Mouse (Mus musculus) kidney, postnatal 0 days (tissue): Measurements from ENCODE around the gene Mllt3. TPM values are rescaled to one million over a fixed set of nuclear protein-coding genes. Genes with fewer than 3 reads are reported as not detected.

Source experiments
- ATAC-seq: fragments of 200-750 bp; cut with Nextera tagmentation; replicated peaks from 2 replicates; pipeline ENCODE4 v1.8.0; 2017; ENCODE audit warnings: low read depth, moderate number of reproducible peaks, moderate TSS enrichment, moderate library complexity; ENCODE audit not compliant: low FRiP score
- DNase-seq: peaks from one replicate; pipeline ENCODE4 v3.0.0-alpha.2; 2016; ENCODE audit warnings: low spot score
- H3K27ac ChIP-seq: fragments of 300-500 bp; sonication (generic); 2 replicates; pipeline ENCODE4 v1.5.1; 2014; ENCODE audit warnings: mild to moderate bottlenecking
- H3K27me3 ChIP-seq: fragments of 300-500 bp; sonication (generic); 2 replicates; pipeline ENCODE4 v1.6.1; 2014; ENCODE audit warnings: low read length, mixed read lengths; ENCODE audit not compliant: insufficient read depth
- H3K36me3 ChIP-seq: fragments of 300-500 bp; sonication (generic); 2 replicates; pipeline ENCODE4 v1.6.1; 2014; ENCODE audit warnings: low read length, mixed read lengths; ENCODE audit not compliant: insufficient read depth
- H3K4me1 ChIP-seq: fragments of 300-500 bp; sonication (generic); replicated peaks from 2 replicates; pipeline ENCODE4 v1.6.1; 2014; ENCODE audit warnings: antibody characterized with exemption, low read length, mixed read lengths; ENCODE audit not compliant: insufficient read depth
- H3K4me2 ChIP-seq: fragments of 300-500 bp; sonication (generic); 2 replicates; pipeline ENCODE4 v1.6.1; 2014; ENCODE audit warnings: mild to moderate bottlenecking, low read length, moderate library complexity, mixed read lengths
- H3K4me3 ChIP-seq: fragments of 300-500 bp; sonication (generic); replicated peaks from 2 replicates; pipeline ENCODE4 v1.5.1; 2014; ENCODE audit warnings: low read depth, low read length
- H3K9ac ChIP-seq: fragments of 300-500 bp; sonication (generic); 2 replicates; pipeline ENCODE4 v1.6.1; 2014; ENCODE audit warnings: low read depth, low read length
- H3K9me3 ChIP-seq: fragments of 300-500 bp; sonication (generic); replicated peaks from 2 replicates; pipeline ENCODE4 v1.6.1; 2016; ENCODE audit warnings: low read length, inconsistent platforms, mixed read lengths
- CTCF ChIP-seq: IDR thresholded peaks from 2 replicates; pipeline ENCODE4 v1.5.1; 2016; ENCODE audit warnings: antibody characterized with exemption, low read depth, mild to moderate bottlenecking, moderate library complexity
- whole genome bisulfite sequencing: fragments of 180-500 bp; shearing (Covaris S2); extraction: QIAGEN DNeasy Blood & Tissue Kit; methylation state at CpG from one replicate; pipeline ENCODE4 v1.1.7; 2014; 5-methylcytosine and 5-hydroxymethylcytosine counted together
- polyA plus RNA-seq: library from polyadenylated mRNA; unstranded; fragments of >200 nt; fragmentation: Nextera tagmentation; extraction: Ambion mirVana; gene quantifications from 2 replicates; pipeline ENCODE4 v1.2.1, GENCODE M21; 2015

The Mllt3 gene
- polyA plus RNA-seq, 1 experiment from 2014 or later, result 28.9 TPM

- ATAC-seq (no peak), DNase-seq (no peak)
- no peaks in the 10 kb centered on the region for H3K36me3 ChIP-seq
- H3K4me2 ChIP-seq, result no peak overlapping the region
- H3K4me3 ChIP-seq, result no peak overlapping the region
- H3K9me3 ChIP-seq, result no peaks in the 10 kb centered on the region
- H3K9ac ChIP-seq, result no peak overlapping the region
- H3K27ac ChIP-seq, result no peak overlapping the region
- H3K4me1 ChIP-seq, result no peaks in the 10 kb centered on the region
- 53% methylated on average over 4 of the region's 4 CpGs for WGBS
- H3K27me3 ChIP-seq, result no peaks in the 10 kb centered on the region
- TF ChIP-seq CTCF, result no peak
Measured at GRCm38 (mm10) chr4:88045151-88045550, 12.0 kb upstream of the Mllt3 start.

DNA sequence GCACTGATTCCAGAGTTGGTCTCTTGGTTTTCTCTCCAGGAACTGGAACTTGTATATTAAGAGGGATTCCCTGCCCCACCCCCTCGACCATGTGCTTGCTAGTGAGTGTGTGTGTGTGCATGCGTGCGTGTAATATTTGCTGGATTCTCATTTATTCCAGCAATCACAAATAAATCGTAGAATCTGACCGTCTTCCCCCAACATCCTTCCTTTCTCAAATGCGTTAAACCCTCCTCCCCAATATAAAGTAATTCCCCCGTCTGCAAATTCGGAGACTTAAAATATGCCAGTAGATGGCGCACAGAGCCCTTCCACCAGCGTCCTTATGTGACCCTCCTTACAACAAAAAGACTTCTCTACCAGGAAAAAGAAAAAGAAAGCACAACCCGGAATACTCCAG is 2.2 kb upstream of the Mllt3 start:
- Histone ChIP-seq H3K27ac (no peak overlapping the region), H3K9ac (no peak overlapping the region), H3K27me3 (no peaks in the 10 kb centered on the region), H3K4me2 (peak overlapping the region; percentile 91), H3K36me3 (no peaks in the 10 kb centered on the region), H3K9me3 (no peaks in the 10 kb centered on the region), H3K4me1 (no peaks in the 10 kb centered on the region), H3K4me3 (no peak overlapping the region)
- ATAC-seq (no peak), DNase-seq (peak; percentile 92)
- peak; percentile 86 for TF ChIP-seq CTCF
- 2% methylated on average over 11 of the region's 11 CpGs for WGBS

DNA sequence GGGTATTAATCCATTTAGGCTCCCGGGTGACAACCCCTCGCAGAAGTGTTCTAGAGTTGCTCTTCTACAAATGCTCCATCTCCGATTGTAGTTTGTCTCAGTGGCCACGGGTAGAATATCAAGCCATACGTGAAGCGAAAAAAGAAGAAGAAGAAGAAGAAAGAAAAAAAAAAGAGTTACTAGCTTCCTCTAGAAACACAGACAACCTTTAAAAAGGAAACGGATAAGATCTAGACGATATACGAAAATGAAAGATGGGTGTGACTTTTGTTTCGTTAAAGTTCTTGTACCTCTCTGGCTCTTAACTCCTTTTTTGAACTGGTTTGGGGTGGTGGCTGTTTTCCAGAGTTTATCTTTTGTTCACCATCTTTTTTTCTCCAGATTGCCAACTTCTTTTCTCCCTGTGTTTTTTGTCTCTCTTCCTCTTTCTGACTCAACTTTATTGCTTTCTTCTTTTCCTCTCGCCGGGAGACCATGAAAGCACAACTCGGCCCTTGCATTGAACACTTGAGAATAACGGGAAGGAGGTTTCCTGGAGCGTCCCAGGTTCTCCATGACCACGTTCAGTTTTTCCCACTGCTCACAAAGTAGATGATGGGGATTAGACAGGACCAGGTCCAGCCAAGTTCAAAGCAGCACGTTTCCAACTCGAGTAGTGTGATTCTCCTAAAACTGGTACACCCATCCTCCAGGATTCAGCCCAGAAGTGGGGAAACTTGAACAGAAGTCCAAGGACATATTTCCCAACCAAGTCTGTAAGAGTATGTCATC is 1.4 kb upstream of the Mllt3 start:
- Histone ChIP-seq H3K9me3 (no peaks in the 10 kb centered on the region), H3K4me1 (no peaks in the 10 kb centered on the region), H3K4me2 (peak overlapping the region; percentile 91), H3K27ac (no peak overlapping the region), H3K4me3 (peak overlapping the region; percentile 83), H3K36me3 (no peaks in the 10 kb centered on the region), H3K9ac (no peak overlapping the region), H3K27me3 (no peaks in the 10 kb centered on the region)
- peak; percentile 25 for DNase-seq
- WGBS, result 3% methylated on average over 18 of the region's 18 CpGs
- TF ChIP-seq CTCF, result no peak
- ATAC-seq, result no peak

DNA sequence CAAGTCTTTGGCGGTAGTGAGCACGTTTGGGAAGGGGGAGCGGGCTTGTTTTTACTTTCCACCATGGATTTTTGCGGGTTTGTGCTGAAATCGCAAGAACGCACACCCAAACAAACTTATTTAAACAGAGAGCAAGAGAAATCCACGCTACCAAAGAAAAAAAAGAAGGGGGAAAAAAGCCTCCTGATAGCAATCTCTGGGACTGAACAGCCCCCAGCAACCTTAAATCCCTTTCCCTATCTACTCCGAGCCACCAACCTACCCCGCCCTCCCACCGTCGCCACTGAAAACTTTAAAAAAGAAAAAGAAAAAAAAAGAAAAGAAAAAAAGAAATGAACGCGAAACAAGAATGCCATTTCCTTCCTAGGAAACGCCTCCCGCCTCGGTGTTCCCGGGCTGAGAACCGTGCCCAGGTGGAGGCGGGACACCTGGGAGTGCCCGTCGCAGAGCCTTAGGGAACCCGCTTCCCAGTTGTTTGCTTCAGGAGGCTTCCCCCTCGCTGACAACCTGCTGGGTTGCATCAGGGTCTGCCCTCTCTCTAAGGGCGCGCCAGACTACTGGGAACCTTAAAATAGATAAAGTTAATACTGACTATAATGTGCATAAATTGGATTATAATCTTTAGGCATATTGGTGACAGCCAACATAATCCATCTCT is 694 bp upstream of the Mllt3 start:
- Histone ChIP-seq H3K36me3 (no peaks in the 10 kb centered on the region), H3K27ac (no peak overlapping the region), H3K4me2 (peak overlapping the region; percentile 91), H3K4me3 (peak overlapping the region; percentile 83), H3K27me3 (no peaks in the 10 kb centered on the region), H3K9ac (peak overlapping the region; percentile 53), H3K4me1 (no peaks in the 10 kb centered on the region), H3K9me3 (no peaks in the 10 kb centered on the region)
- DNase-seq, result peak; percentile 32
- WGBS, result under 1% methylated on average over 25 of the region's 25 CpGs
- no peak for ATAC-seq
- no peak for TF ChIP-seq CTCF

- H3K4me2 ChIP-seq, result peak overlapping the region; percentile 91
- H3K4me1 ChIP-seq, result no peaks in the 10 kb centered on the region
- H3K9ac ChIP-seq, result peak overlapping the region; percentile 69
- H3K36me3 ChIP-seq, result no peaks in the 10 kb centered on the region
- peak overlapping the region; percentile 87 for H3K27ac ChIP-seq
- peak overlapping the region; percentile 83 for H3K4me3 ChIP-seq
- DNase-seq (peak; percentile 35), ATAC-seq (peak; percentile 70)
- TF ChIP-seq CTCF, result no peak; the same call in 1 of the 2 replicates
- H3K9me3 ChIP-seq, result no peaks in the 10 kb centered on the region
- H3K27me3 ChIP-seq, result no peaks in the 10 kb centered on the region
- under 1% methylated on average over 61 of the region's 100 CpGs for WGBS
Measured at GRCm38 (mm10) chr4:88032151-88033098, 739 bp downstream of the Mllt3 start.
